Mouse (Mus musculus): ENCODE data around the gene Olfr955. TPM values are rescaled to one million over a fixed set of nuclear protein-coding genes. Genes with fewer than 3 reads are reported as not detected.

Gene Olfr955
- polyA plus RNA-seq (2012; ENCODE audit: insufficient read depth, insufficient read length, low replicate concordance, missing spikeins), result not detected in 2 replicates

DNA sequence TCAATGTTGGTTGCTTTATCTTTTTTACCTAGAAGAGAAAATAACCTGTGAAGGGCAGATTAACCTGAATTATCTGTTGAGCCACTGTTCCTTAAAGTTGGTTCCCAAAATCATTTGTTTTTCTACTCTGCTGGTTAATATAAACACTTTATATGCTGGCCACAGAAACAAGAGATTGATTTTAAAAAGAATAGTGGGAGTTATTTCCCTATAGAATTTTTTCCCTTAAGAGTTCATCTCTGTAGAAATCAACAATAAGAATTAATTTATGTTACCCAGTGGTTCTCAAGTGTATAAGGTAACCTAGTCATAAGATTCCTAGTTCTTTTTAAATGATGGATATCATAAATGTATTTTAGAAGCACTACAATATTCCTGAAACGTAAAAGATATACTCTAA, at the start of gene Olfr955:
Olfr955 (minus strand) TSS at position 101 of the 400 bp plus-strand sequence.
- no peak within 1 kb of the TSS for H3K27ac ChIP-seq (ENCODE audit: insufficient read depth, low read depth, low read length)
- TF ChIP-seq POLR2A (IDR thresholded peaks at IDR 0.05; ENCODE audit: insufficient read depth, low read depth, low read length), result no peak
- no peak for TF ChIP-seq CTCF (IDR thresholded peaks at IDR 0.05; ENCODE audit: insufficient read depth, low read depth, low read length)
- no peak within 1 kb of the TSS for H3K4me3 ChIP-seq (ENCODE audit: insufficient read depth, low read depth, low read length)
- H3K4me1 ChIP-seq (ENCODE audit: control insufficient read depth, insufficient read depth, low read length), result no peaks in the 10 kb centered on the region
- WGBS, result 45% methylated on average over 1 of the region's 1 CpGs

DNA sequence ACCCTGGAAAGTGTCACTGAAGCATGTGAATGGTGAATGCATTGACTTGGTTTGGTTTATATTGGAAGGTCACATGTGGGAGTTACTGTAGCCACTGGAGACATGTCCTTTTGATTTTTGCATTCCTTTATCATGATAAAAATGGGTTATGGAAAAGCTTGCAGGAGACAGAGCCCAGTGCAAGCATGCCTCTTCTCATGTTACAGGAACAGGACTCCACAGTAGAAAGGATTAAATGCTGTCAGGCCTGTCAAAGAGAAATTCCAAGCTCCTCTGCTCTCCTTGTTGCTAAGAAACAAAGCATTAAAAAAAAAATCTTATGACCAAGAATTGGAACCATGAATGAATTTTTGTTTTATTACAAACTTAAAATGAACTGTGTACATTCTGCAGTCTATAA, 46.9 kb upstream of the Olfr955 start:
- Histone ChIP-seq H3K27ac (ENCODE audit: insufficient read depth, low read depth, low read length) (no peak overlapping the region), H3K4me3 (ENCODE audit: insufficient read depth, low read depth, low read length) (no peak overlapping the region), H3K4me1 (ENCODE audit: control insufficient read depth, insufficient read depth, low read length) (no peaks in the 10 kb centered on the region)
- TF ChIP-seq POLR2A (IDR thresholded peaks at IDR 0.05; ENCODE audit: insufficient read depth, low read depth, low read length) (no peak), CTCF (IDR thresholded peaks at IDR 0.05; ENCODE audit: insufficient read depth, low read depth, low read length) (no peak)

DNA sequence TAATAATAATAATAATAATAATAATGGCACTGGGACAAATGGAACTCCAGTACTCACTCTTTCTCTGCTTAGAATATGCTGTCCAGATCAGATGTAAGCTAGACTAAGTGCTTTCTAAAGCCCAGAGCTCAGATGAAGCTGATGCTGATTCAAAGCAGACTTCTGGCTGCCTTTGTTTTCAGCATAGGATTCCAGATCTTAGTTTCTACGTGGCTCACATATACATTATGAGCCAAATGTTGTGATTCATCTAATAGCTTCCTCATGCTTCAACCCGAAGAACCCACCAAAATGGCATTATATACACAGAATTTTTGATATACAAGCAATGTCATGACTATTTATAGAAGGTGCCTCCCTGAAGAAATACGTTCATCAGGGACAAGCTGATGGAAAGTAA, 43.8 kb upstream of the Olfr955 start, which contains the start of gene Olfr957:
Olfr957 (minus strand) TSS at position 279 of the 400 bp plus-strand sequence.
- 68% methylated on average over 3 of the region's 3 CpGs for WGBS
- Histone ChIP-seq H3K27ac (ENCODE audit: insufficient read depth, low read depth, low read length) (no peak within 1 kb of the TSS), H3K4me3 (ENCODE audit: insufficient read depth, low read depth, low read length) (no peak within 1 kb of the TSS), H3K4me1 (ENCODE audit: control insufficient read depth, insufficient read depth, low read length) (no peaks in the 10 kb centered on the region)
- TF ChIP-seq POLR2A (IDR thresholded peaks at IDR 0.05; ENCODE audit: insufficient read depth, low read depth, low read length), result no peak
- no peak for TF ChIP-seq CTCF (IDR thresholded peaks at IDR 0.05; ENCODE audit: insufficient read depth, low read depth, low read length)

DNA sequence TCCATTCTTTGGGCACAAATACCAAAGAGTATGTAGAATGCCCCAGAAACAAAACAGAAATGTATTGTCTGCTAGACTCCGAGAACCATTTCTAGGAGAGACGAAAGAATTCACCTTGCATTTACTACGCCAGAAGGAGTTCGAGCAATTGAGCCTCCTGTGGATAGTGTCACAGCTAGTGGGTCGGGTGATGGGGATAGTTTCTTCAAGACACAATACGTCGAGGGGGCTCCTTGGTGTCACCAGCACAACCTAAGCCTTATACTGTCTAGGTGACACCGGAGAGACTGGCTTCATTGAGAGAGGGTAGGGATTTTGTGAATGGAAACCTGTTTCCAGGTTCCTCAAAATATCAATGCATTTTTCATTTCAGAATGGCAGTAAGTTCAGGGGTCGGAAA, 37.7 kb upstream of the Olfr955 start:
- Histone ChIP-seq H3K4me1 (ENCODE audit: control insufficient read depth, insufficient read depth, low read length) (no peaks in the 10 kb centered on the region), H3K4me3 (ENCODE audit: insufficient read depth, low read depth, low read length) (no peak overlapping the region), H3K27ac (ENCODE audit: insufficient read depth, low read depth, low read length) (no peak overlapping the region)
- TF ChIP-seq CTCF (IDR thresholded peaks at IDR 0.05; ENCODE audit: insufficient read depth, low read depth, low read length) (no peak), POLR2A (IDR thresholded peaks at IDR 0.05; ENCODE audit: insufficient read depth, low read depth, low read length) (no peak)
- WGBS, result 77% methylated on average over 9 of the region's 9 CpGs

DNA sequence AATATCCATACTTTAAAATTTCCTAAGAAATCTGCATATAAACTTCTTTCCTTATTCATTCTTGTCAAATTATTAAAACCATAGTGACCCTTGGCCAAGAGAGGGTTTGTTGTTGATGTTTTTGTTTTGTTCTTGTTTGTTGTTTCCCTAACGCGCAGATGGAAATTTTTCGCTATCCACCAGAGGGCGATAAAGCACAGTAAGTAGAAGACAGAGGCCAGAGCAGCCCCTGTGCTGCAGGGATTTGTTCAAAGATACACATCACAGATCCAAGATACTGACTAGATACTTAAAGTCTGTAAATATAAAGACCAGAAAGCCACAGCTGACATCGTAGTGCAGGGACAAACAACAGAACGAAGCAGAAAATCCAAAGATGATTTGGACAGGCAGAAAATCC, 37.3 kb upstream of the Olfr955 start:
- Histone ChIP-seq H3K4me3 (ENCODE audit: insufficient read depth, low read depth, low read length) (no peak overlapping the region), H3K27ac (ENCODE audit: insufficient read depth, low read depth, low read length) (no peak overlapping the region), H3K4me1 (ENCODE audit: control insufficient read depth, insufficient read depth, low read length) (no peaks in the 10 kb centered on the region)
- 9% methylated on average over 6 of the region's 6 CpGs for WGBS
- TF ChIP-seq POLR2A (IDR thresholded peaks at IDR 0.05; ENCODE audit: insufficient read depth, low read depth, low read length) (no peak), CTCF (IDR thresholded peaks at IDR 0.05; ENCODE audit: insufficient read depth, low read depth, low read length) (no peak)

DNA sequence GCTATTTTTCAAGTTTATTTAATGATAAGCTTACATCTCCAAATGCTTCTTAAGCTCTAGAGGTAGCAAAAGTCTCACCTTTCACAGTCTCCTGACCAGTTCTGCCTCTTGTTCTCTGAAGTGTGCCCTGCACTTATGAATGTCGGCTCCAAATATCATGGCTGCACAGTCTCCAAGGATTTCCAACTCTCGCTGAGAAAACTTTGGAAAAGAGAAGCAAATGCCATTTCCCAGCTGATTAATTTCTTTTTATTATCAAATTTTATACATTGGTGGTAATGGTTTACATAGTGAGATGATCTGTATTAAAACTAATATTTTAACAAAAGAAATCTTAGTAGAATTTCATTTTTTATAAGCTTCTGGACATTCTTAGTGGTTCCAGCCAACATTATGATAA, 22.2 kb upstream of the Olfr955 start, which contains the start of gene Olfr44:
Olfr44 (minus strand) TSS at position 101 of the 400 bp plus-strand sequence.
- H3K4me3 ChIP-seq (ENCODE audit: insufficient read depth, low read depth, low read length), result no peak within 1 kb of the TSS
- TF ChIP-seq POLR2A (IDR thresholded peaks at IDR 0.05; ENCODE audit: insufficient read depth, low read depth, low read length), result no peak
- TF ChIP-seq CTCF (IDR thresholded peaks at IDR 0.05; ENCODE audit: insufficient read depth, low read depth, low read length), result no peak
- 94% methylated on average over 2 of the region's 2 CpGs for WGBS
- no peaks in the 10 kb centered on the region for H3K4me1 ChIP-seq (ENCODE audit: control insufficient read depth, insufficient read depth, low read length)
- no peak within 1 kb of the TSS for H3K27ac ChIP-seq (ENCODE audit: insufficient read depth, low read depth, low read length)

DNA sequence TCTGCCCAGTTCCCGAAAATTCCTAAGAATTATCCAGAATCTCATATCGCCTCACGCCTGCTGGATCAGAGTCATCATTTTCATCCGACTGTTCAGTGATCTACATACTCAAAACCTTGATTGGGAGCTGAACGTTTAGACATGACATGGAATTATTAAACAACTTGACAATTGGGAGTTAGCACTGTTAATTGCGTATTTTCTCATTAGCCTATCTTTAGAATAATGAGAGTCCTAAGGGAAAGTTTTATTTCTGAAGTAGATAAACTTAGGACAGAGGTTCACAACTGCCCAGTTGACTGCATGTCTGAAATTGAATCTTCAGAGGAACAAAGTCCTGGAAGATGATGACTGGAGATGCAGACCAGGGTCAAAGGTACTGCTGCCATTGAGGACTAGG, 15.3 kb downstream of the Olfr955 start, which contains the start of gene Olfr954:
Olfr954 (plus strand) TSS at position 301 of the 400 bp plus-strand sequence.
- 87% methylated on average over 6 of the region's 6 CpGs for WGBS
- H3K27ac ChIP-seq (ENCODE audit: insufficient read depth, low read depth, low read length), result no peak within 1 kb of the TSS
- H3K4me1 ChIP-seq (ENCODE audit: control insufficient read depth, insufficient read depth, low read length), result no peaks in the 10 kb centered on the region
- no peak within 1 kb of the TSS for H3K4me3 ChIP-seq (ENCODE audit: insufficient read depth, low read depth, low read length)
- TF ChIP-seq POLR2A (IDR thresholded peaks at IDR 0.05; ENCODE audit: insufficient read depth, low read depth, low read length) (no peak), CTCF (IDR thresholded peaks at IDR 0.05; ENCODE audit: insufficient read depth, low read depth, low read length) (no peak)

DNA sequence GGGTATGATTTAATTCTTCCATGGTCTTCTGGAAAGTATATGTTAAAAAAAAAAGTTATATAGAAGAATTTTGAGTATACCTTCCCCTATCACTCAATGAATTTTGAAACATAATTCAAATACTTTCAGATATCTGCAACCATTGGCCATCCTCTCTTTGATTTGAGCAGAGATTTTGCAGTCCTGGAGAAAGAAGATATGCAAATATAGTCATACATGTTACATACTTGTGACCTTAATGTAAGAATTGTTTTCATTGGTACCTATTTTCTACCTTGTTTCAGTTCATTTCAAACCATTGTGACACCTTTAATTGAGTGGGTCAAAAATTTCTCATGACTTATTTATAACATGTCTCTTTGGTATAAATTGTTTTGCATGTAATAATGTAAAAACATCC, 44.7 kb downstream of the Olfr955 start, which contains the start of gene Olfr952:
Olfr952 (minus strand) TSS at position 101 of the 400 bp plus-strand sequence.
- Histone ChIP-seq H3K4me3 (ENCODE audit: insufficient read depth, low read depth, low read length) (no peak within 1 kb of the TSS), H3K4me1 (ENCODE audit: control insufficient read depth, insufficient read depth, low read length) (no peaks in the 10 kb centered on the region), H3K27ac (ENCODE audit: insufficient read depth, low read depth, low read length) (no peak within 1 kb of the TSS)
- no peak for TF ChIP-seq CTCF (IDR thresholded peaks at IDR 0.05; ENCODE audit: insufficient read depth, low read depth, low read length)
- no peak for TF ChIP-seq POLR2A (IDR thresholded peaks at IDR 0.05; ENCODE audit: insufficient read depth, low read depth, low read length)

Other genes with a start within 250 kb of the Olfr955 start
- gene Olfr1537, start 221.9 kb downstream of the Olfr955 start, polyA plus RNA-seq (2012; ENCODE audit: insufficient read depth, insufficient read length, low replicate concordance, missing spikeins), result not detected in 2 replicates
- not detected in 2 replicates for gene Olfr945, start 195.1 kb downstream of the Olfr955 start, polyA plus RNA-seq (2012; ENCODE audit: insufficient read depth, insufficient read length, low replicate concordance, missing spikeins)
- not detected in 2 replicates for gene Olfr948, start 145.9 kb downstream of the Olfr955 start, polyA plus RNA-seq (2012; ENCODE audit: insufficient read depth, insufficient read length, low replicate concordance, missing spikeins)
- not detected in 2 replicates for gene Olfr951, start 84.5 kb downstream of the Olfr955 start, polyA plus RNA-seq (2012; ENCODE audit: insufficient read depth, insufficient read length, low replicate concordance, missing spikeins)
- not detected in 2 replicates for gene Olfr952, start 44.8 kb downstream of the Olfr955 start, polyA plus RNA-seq (2012; ENCODE audit: insufficient read depth, insufficient read length, low replicate concordance, missing spikeins)
- not detected in 2 replicates for gene Olfr954, start 15.2 kb downstream of the Olfr955 start, polyA plus RNA-seq (2012; ENCODE audit: insufficient read depth, insufficient read length, low replicate concordance, missing spikeins)
- not detected in 2 replicates for gene Olfr44, start 22.1 kb upstream of the Olfr955 start, polyA plus RNA-seq (2012; ENCODE audit: insufficient read depth, insufficient read length, low replicate concordance, missing spikeins)
- not detected in 2 replicates for gene Olfr957, start 43.9 kb upstream of the Olfr955 start, polyA plus RNA-seq (2012; ENCODE audit: insufficient read depth, insufficient read length, low replicate concordance, missing spikeins)
- gene Olfr958, start 82.1 kb upstream of the Olfr955 start, polyA plus RNA-seq (2012; ENCODE audit: insufficient read depth, insufficient read length, low replicate concordance, missing spikeins), result not detected in 2 replicates
- not detected in 2 replicates for gene Olfr959, start 103.6 kb upstream of the Olfr955 start, polyA plus RNA-seq (2012; ENCODE audit: insufficient read depth, insufficient read length, low replicate concordance, missing spikeins)
- gene AW551984, start 132.5 kb upstream of the Olfr955 start, polyA plus RNA-seq (2012; ENCODE audit: insufficient read depth, insufficient read length, low replicate concordance, missing spikeins), result not detected in 2 replicates
- gene Olfr148, start 138.7 kb upstream of the Olfr955 start, polyA plus RNA-seq (2012; ENCODE audit: insufficient read depth, insufficient read length, low replicate concordance, missing spikeins), result not detected in 2 replicates
- not detected in 2 replicates for gene Olfr960, start 149.4 kb upstream of the Olfr955 start, polyA plus RNA-seq (2012; ENCODE audit: insufficient read depth, insufficient read length, low replicate concordance, missing spikeins)
- not detected in 2 replicates for gene Olfr961, start 173.1 kb upstream of the Olfr955 start, polyA plus RNA-seq (2012; ENCODE audit: insufficient read depth, insufficient read length, low replicate concordance, missing spikeins)
- not detected in 2 replicates for gene Olfr963, start 195.3 kb upstream of the Olfr955 start, polyA plus RNA-seq (2012; ENCODE audit: insufficient read depth, insufficient read length, low replicate concordance, missing spikeins)
- not detected in 2 replicates for gene Olfr149, start 235.2 kb upstream of the Olfr955 start, polyA plus RNA-seq (2012; ENCODE audit: insufficient read depth, insufficient read length, low replicate concordance, missing spikeins)
- not detected in 2 replicates for gene Olfr965, start 239.4 kb upstream of the Olfr955 start, polyA plus RNA-seq (2012; ENCODE audit: insufficient read depth, insufficient read length, low replicate concordance, missing spikeins)